Mouse (Mus musculus): ENCODE measurements around the gene St6galnac4. TPM values are rescaled to one million over a fixed set of nuclear protein-coding genes. Genes with fewer than 3 reads are reported as not detected.

St6galnac4 gene
- polyA plus RNA-seq, 1 experiment from 2014 or later = 33.5 TPM

- Histone ChIP-seq H3K9me3 (replicated peaks) (no peaks in the 10 kb centered on the region), H3K9ac (peak overlapping the region; percentile 71), H3K4me3 (peak overlapping the region; percentile 64), H3K27ac (peak overlapping the region; percentile 82), H3K4me2 (peak overlapping the region; percentile 74), H3K36me3 (peaks cover 5% of the 10 kb centered on the region; the same call in 1 of the 2 replicates), H3K27me3 (no peaks in the 10 kb centered on the region), H3K4me1 (replicated peaks) (peaks cover 41% of the 10 kb centered on the region)
- no peak for ATAC-seq (replicated peaks; ENCODE audit: insufficient number of reproducible peaks, insufficient read depth, low FRiP score, low read depth)
- 10% methylated on average over 9 of the region's 9 CpGs for WGBS
Measured at GRCm38 (mm10) chr2:32587731-32588321, 931 bp downstream of the St6galnac4 start.

GRCm38 (mm10) chr2:32589213-32589795, 2.4 kb downstream of the St6galnac4 start:
- peak overlapping the region; percentile 75 for H3K27ac ChIP-seq
- H3K9ac ChIP-seq = peak overlapping the region; percentile 27; the same call in 1 of the 2 replicates
- H3K9me3 ChIP-seq (replicated peaks) = no peaks in the 10 kb centered on the region
- H3K4me1 ChIP-seq (replicated peaks) = peaks cover 36% of the 10 kb centered on the region
- H3K4me2 ChIP-seq = peak overlapping the region; percentile 74
- peaks cover 9% of the 10 kb centered on the region; the same call in 1 of the 2 replicates for H3K36me3 ChIP-seq
- WGBS = 25% methylated on average over 11 of the region's 11 CpGs
- no peak for ATAC-seq (replicated peaks; ENCODE audit: insufficient number of reproducible peaks, insufficient read depth, low FRiP score, low read depth)
- 0 out of 2 replicates have a peak overlapping the region, but pooled peaks have one; percentile 1 for H3K4me3 ChIP-seq
- no peaks in the 10 kb centered on the region for H3K27me3 ChIP-seq

- 76% methylated on average over 10 of the region's 10 CpGs for WGBS
- H3K4me2 ChIP-seq = no peak overlapping the region
- no peaks in the 10 kb centered on the region for H3K27me3 ChIP-seq
- H3K4me3 ChIP-seq = no peak overlapping the region
- ATAC-seq (replicated peaks; ENCODE audit: insufficient number of reproducible peaks, insufficient read depth, low FRiP score, low read depth) = no peak
- peak overlapping the region; percentile 75; the same call in 1 of the 2 replicates for H3K27ac ChIP-seq
- H3K36me3 ChIP-seq = peaks cover 13% of the 10 kb centered on the region; the same call in 1 of the 2 replicates
- 0 out of 2 replicates have a peak overlapping the region, but pooled peaks have one; percentile 32 for H3K9ac ChIP-seq
- H3K4me1 ChIP-seq (replicated peaks) = peaks cover 36% of the 10 kb centered on the region
- no peaks in the 10 kb centered on the region for H3K9me3 ChIP-seq (replicated peaks)
Measured at GRCm38 (mm10) chr2:32590224-32590623, 3.3 kb downstream of the St6galnac4 start.

- H3K4me1 ChIP-seq (replicated peaks) = peaks cover 36% of the 10 kb centered on the region
- ATAC-seq (replicated peaks; ENCODE audit: insufficient number of reproducible peaks, insufficient read depth, low FRiP score, low read depth) = no peak
- no peaks in the 10 kb centered on the region for H3K9me3 ChIP-seq (replicated peaks)
- H3K4me3 ChIP-seq = no peak overlapping the region
- H3K36me3 ChIP-seq = peaks cover 19% of the 10 kb centered on the region; the same call in 1 of the 2 replicates
- no peak overlapping the region for H3K4me2 ChIP-seq
- no peak overlapping the region for H3K9ac ChIP-seq
- H3K27ac ChIP-seq = no peak overlapping the region
- H3K27me3 ChIP-seq = no peaks in the 10 kb centered on the region
- 64% methylated on average over 6 of the region's 6 CpGs for WGBS
Measured at GRCm38 (mm10) chr2:32591249-32591648, 4.4 kb downstream of the St6galnac4 start.

- Histone ChIP-seq H3K4me3 (no peak overlapping the region), H3K9ac (no peak overlapping the region), H3K27me3 (no peaks in the 10 kb centered on the region), H3K27ac (no peak overlapping the region), H3K9me3 (replicated peaks) (no peaks in the 10 kb centered on the region), H3K36me3 (peaks cover 30% of the 10 kb centered on the region; the same call in 1 of the 2 replicates), H3K4me1 (replicated peaks) (peaks cover 6% of the 10 kb centered on the region), H3K4me2 (no peak overlapping the region)
- 89% methylated on average over 13 of the region's 13 CpGs for whole genome bisulfite sequencing
- no peak for ATAC-seq (replicated peaks; ENCODE audit: insufficient number of reproducible peaks, insufficient read depth, low FRiP score, low read depth)
Measured at GRCm38 (mm10) chr2:32596725-32597124, 9.8 kb downstream of the St6galnac4 start.

- peaks cover 30% of the 10 kb centered on the region; the same call in 1 of the 2 replicates for H3K36me3 ChIP-seq
- WGBS = 86% methylated on average over 5 of the region's 5 CpGs
Measured at GRCm38 (mm10) chr2:32597248-32597647, 10.4 kb downstream of the St6galnac4 start.

GRCm38 (mm10) chr2:32597699-32598098, 10.8 kb downstream of the St6galnac4 start:
- no peak overlapping the region for H3K4me3 ChIP-seq
- no peak overlapping the region for H3K4me2 ChIP-seq
- 86% methylated on average over 5 of the region's 5 CpGs for WGBS
- H3K9ac ChIP-seq = no peak overlapping the region
- H3K36me3 ChIP-seq = peaks cover 30% of the 10 kb centered on the region; the same call in 1 of the 2 replicates
- H3K27me3 ChIP-seq = no peaks in the 10 kb centered on the region
- no peak overlapping the region for H3K27ac ChIP-seq
- no peak for ATAC-seq (replicated peaks; ENCODE audit: insufficient number of reproducible peaks, insufficient read depth, low FRiP score, low read depth)
- H3K4me1 ChIP-seq (replicated peaks) = peaks cover 14% of the 10 kb centered on the region
- H3K9me3 ChIP-seq (replicated peaks) = no peaks in the 10 kb centered on the region

More at GRCm38 (mm10) chr2:32597248-32597647, 10.4 kb downstream of the St6galnac4 start:
- Histone ChIP-seq H3K4me1 (replicated peaks) (peaks cover 10% of the 10 kb centered on the region), H3K9me3 (replicated peaks) (no peaks in the 10 kb centered on the region), H3K27ac (no peak overlapping the region), H3K27me3 (no peaks in the 10 kb centered on the region), H3K9ac (no peak overlapping the region), H3K4me3 (no peak overlapping the region), H3K4me2 (no peak overlapping the region)
- ATAC-seq (replicated peaks; ENCODE audit: insufficient number of reproducible peaks, insufficient read depth, low FRiP score, low read depth) = no peak

GRCm38 (mm10) chr2:32598506-32598905, 11.6 kb downstream of the St6galnac4 start:
- ATAC-seq (replicated peaks; ENCODE audit: insufficient number of reproducible peaks, insufficient read depth, low FRiP score, low read depth) = no peak
- no peak overlapping the region for H3K4me2 ChIP-seq
- H3K4me3 ChIP-seq = no peak overlapping the region
- H3K27ac ChIP-seq = no peak overlapping the region
- no peaks in the 10 kb centered on the region for H3K9me3 ChIP-seq (replicated peaks)
- H3K9ac ChIP-seq = no peak overlapping the region
- 73% methylated on average over 8 of the region's 8 CpGs for WGBS
- peaks cover 30% of the 10 kb centered on the region; the same call in 1 of the 2 replicates for H3K36me3 ChIP-seq
- H3K27me3 ChIP-seq = no peaks in the 10 kb centered on the region
- H3K4me1 ChIP-seq (replicated peaks) = peaks cover 15% of the 10 kb centered on the region

- Histone ChIP-seq H3K4me1 (replicated peaks) (peaks cover 15% of the 10 kb centered on the region), H3K9me3 (replicated peaks) (no peaks in the 10 kb centered on the region), H3K36me3 (peaks cover 25% of the 10 kb centered on the region; the same call in 1 of the 2 replicates), H3K27me3 (no peaks in the 10 kb centered on the region), H3K9ac (no peak within 1 kb of the TSS), H3K27ac (no peak within 1 kb of the TSS), H3K4me2 (no peak within 1 kb of the TSS), H3K4me3 (no peak within 1 kb of the TSS)
- 88% methylated on average over 3 of the region's 3 CpGs for WGBS
- ATAC-seq (replicated peaks; ENCODE audit: insufficient number of reproducible peaks, insufficient read depth, low FRiP score, low read depth) = no peak
Measured at GRCm38 (mm10) chr2:32599409-32599808, 12.5 kb downstream of the St6galnac4 start, which contains the start of gene St6galnac6. TSS of gene St6galnac6 (plus strand) at chr2:32599709.

- Histone ChIP-seq H3K9ac (no peak overlapping the region), H3K27me3 (no peaks in the 10 kb centered on the region), H3K36me3 (peaks cover 15% of the 10 kb centered on the region; the same call in 1 of the 2 replicates), H3K4me2 (no peak overlapping the region), H3K4me1 (replicated peaks) (peaks cover 15% of the 10 kb centered on the region), H3K4me3 (no peak overlapping the region), H3K27ac (no peak overlapping the region), H3K9me3 (replicated peaks) (no peaks in the 10 kb centered on the region)
- 39% methylated on average over 8 of the region's 8 CpGs for WGBS
- peak; percentile 48; the same call in 1 of the 2 replicates for ATAC-seq (replicated peaks; ENCODE audit: insufficient number of reproducible peaks, insufficient read depth, low FRiP score, low read depth)
Measured at GRCm38 (mm10) chr2:32601417-32602065, 14.6 kb downstream of the St6galnac4 start.

GRCm38 (mm10) chr2:32602600-32603054, 15.7 kb downstream of the St6galnac4 start:
- peak overlapping the region; percentile 43 for H3K4me3 ChIP-seq
- H3K4me2 ChIP-seq = peak overlapping the region; percentile 67
- H3K9me3 ChIP-seq (replicated peaks) = no peaks in the 10 kb centered on the region
- peaks cover 21% of the 10 kb centered on the region for H3K4me1 ChIP-seq (replicated peaks)
- ATAC-seq (replicated peaks; ENCODE audit: insufficient number of reproducible peaks, insufficient read depth, low FRiP score, low read depth) = no peak; the same call in 1 of the 2 replicates
- H3K36me3 ChIP-seq = peaks cover 4% of the 10 kb centered on the region; the same call in 1 of the 2 replicates
- H3K9ac ChIP-seq = 0 out of 2 replicates have a peak overlapping the region, but pooled peaks have one; percentile 15
- WGBS = under 1% methylated on average over 11 of the region's 11 CpGs
- peak overlapping the region; percentile 60 for H3K27ac ChIP-seq
- H3K27me3 ChIP-seq = no peaks in the 10 kb centered on the region
